ENCODE assay signal across 7 mouse cellular contexts in the genomic region with DNA sequence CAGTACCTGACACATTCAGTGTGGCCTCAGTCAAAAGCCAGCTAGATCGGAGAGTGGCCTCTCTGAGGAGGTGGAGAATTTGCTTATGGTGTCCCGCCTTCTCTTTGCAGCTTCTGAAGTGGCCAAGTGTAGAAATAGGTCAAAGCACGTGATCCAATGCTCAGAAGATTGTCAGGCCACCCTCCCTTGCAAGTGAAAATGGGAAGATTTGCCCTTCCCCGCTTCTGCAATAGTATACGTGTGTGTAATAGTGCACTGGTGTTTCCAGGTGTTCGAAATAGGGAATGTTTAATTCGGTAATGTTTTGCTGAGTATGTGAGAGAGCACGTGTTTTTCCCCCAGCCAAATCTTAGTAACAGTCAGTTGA. TPM values are rescaled to one million over a fixed set of nuclear protein-coding genes. Genes with fewer than 3 reads are reported as not detected.
A peak's percentile ranks its signal among the peaks of the same experiment; 100 is the strongest.
DNase-seq lines count a peak whose midpoint lies in the region; ATAC-seq and TF ChIP-seq lines count a peak whose summit lies in the region.

No protein-coding gene starts in this region.

- no peak for ATAC-seq in neural tube, embryonic 11.5 days (ENCODE audit: insufficient read depth, low FRiP score, low TSS enrichment)
- no peak for ATAC-seq in embryonic facial prominence, embryonic 14.5 days (ENCODE audit: low read depth)
- no peak for ATAC-seq in limb, embryonic 14.5 days (ENCODE audit: low FRiP score, low read depth)
- no peak for ATAC-seq in neural tube, embryonic 14.5 days (ENCODE audit: low read depth)
- ATAC-seq in CD4-positive, CD25-positive, alpha-beta regulatory T cell, adult 4 months = no peak

- TF ChIP-seq POLR2A in limb, embryonic 14.5 days (IDR thresholded peaks at IDR 0.05; ENCODE audit: borderline replicate concordance, extremely low read depth, insufficient read depth, insufficient read length) = no peak

- no peaks in the 10 kb centered on the region for H3K9me3 ChIP-seq in neural tube, embryonic 11.5 days (ENCODE audit: control insufficient read depth, low read length)
- H3K9me3 ChIP-seq in embryonic facial prominence, embryonic 14.5 days (ENCODE audit: control insufficient read depth, low read length) = no peaks in the 10 kb centered on the region
- H3K9me3 ChIP-seq in limb, embryonic 14.5 days (ENCODE audit: control insufficient read depth, low read length) = no peaks in the 10 kb centered on the region
- no peaks in the 10 kb centered on the region for H3K9me3 ChIP-seq in neural tube, embryonic 14.5 days (ENCODE audit: control insufficient read depth, low read length)

- H3K4me3 ChIP-seq in neural tube, embryonic 11.5 days (ENCODE audit: low read depth, low read length) = peak overlapping the region; percentile 87
- H3K4me3 ChIP-seq in embryonic facial prominence, embryonic 14.5 days (ENCODE audit: low read depth, low read length) = peak overlapping the region; percentile 91
- peak overlapping the region; percentile 94 for H3K4me3 ChIP-seq in limb, embryonic 14.5 days (replicated peaks; ENCODE audit: low read length)
- H3K4me3 ChIP-seq in neural tube, embryonic 14.5 days (ENCODE audit: low read depth, low read length) = peak overlapping the region; percentile 89

- no peaks in the 10 kb centered on the region for H3K36me3 ChIP-seq in neural tube, embryonic 11.5 days (ENCODE audit: control insufficient read depth, insufficient read depth, low read length)
- H3K36me3 ChIP-seq in embryonic facial prominence, embryonic 14.5 days (ENCODE audit: control insufficient read depth, insufficient read depth, low read length) = no peaks in the 10 kb centered on the region
- no peaks in the 10 kb centered on the region for H3K36me3 ChIP-seq in limb, embryonic 14.5 days (ENCODE audit: control insufficient read depth, insufficient read depth, low read length)
- H3K36me3 ChIP-seq in neural tube, embryonic 14.5 days (ENCODE audit: control insufficient read depth, insufficient read depth, low read length) = no peaks in the 10 kb centered on the region

- H3K4me1 ChIP-seq in neural tube, embryonic 11.5 days (ENCODE audit: control insufficient read depth, insufficient read depth, low read length) = peaks cover 9% of the 10 kb centered on the region
- H3K4me1 ChIP-seq in embryonic facial prominence, embryonic 14.5 days (ENCODE audit: control insufficient read depth, insufficient read depth, low read length) = peaks cover 11% of the 10 kb centered on the region
- peaks cover 13% of the 10 kb centered on the region for H3K4me1 ChIP-seq in limb, embryonic 14.5 days (ENCODE audit: control insufficient read depth, insufficient read depth, low read length)
- peaks cover 14% of the 10 kb centered on the region for H3K4me1 ChIP-seq in neural tube, embryonic 14.5 days (ENCODE audit: control insufficient read depth, insufficient read depth, low read length)

- no peaks in the 10 kb centered on the region for H3K27me3 ChIP-seq in neural tube, embryonic 11.5 days (ENCODE audit: control insufficient read depth, insufficient read depth, low read length)
- H3K27me3 ChIP-seq in embryonic facial prominence, embryonic 14.5 days (replicated peaks; ENCODE audit: control insufficient read depth, insufficient read depth, low read length) = no peaks in the 10 kb centered on the region
- no peaks in the 10 kb centered on the region for H3K27me3 ChIP-seq in limb, embryonic 14.5 days (ENCODE audit: control insufficient read depth, insufficient read depth, low read length)
- H3K27me3 ChIP-seq in neural tube, embryonic 14.5 days (ENCODE audit: control insufficient read depth, insufficient read depth, low read length) = no peaks in the 10 kb centered on the region

- peak overlapping the region; percentile 83 for H3K4me2 ChIP-seq in neural tube, embryonic 11.5 days (ENCODE audit: low read depth)
- peak overlapping the region; percentile 75 for H3K4me2 ChIP-seq in embryonic facial prominence, embryonic 14.5 days (ENCODE audit: low read depth, low read length)
- peak overlapping the region; percentile 86 for H3K4me2 ChIP-seq in limb, embryonic 14.5 days (replicated peaks; ENCODE audit: low read depth, low read length, severe bottlenecking)
- peak overlapping the region; percentile 91 for H3K4me2 ChIP-seq in neural tube, embryonic 14.5 days (ENCODE audit: low read depth, low read length)

- no peak for DNase-seq in neural tube, embryonic 11.5 days (ENCODE audit: low spot score)
- no peak for DNase-seq in neural tube, embryonic 10.5 days (ENCODE audit: extremely low spot score, low spot score)
- DNase-seq in embryonic facial prominence, embryonic 14.5 days (ENCODE audit: low spot score) = no peak
- no peak for DNase-seq in limb, embryonic 14.5 days (ENCODE audit: low spot score)
- DNase-seq in adrenal gland, adult (ENCODE audit: inconsistent age in 2 of 2, low spot score in 1 of 2) = no peak

- WGBS in neural tube, embryonic 11.5 days = 32% methylated on average over 8 of the region's 8 CpGs
- WGBS in embryonic facial prominence, embryonic 14.5 days = 24% methylated on average over 8 of the region's 8 CpGs
- 23% methylated on average over 8 of the region's 8 CpGs for WGBS in limb, embryonic 14.5 days
- WGBS in neural tube, embryonic 14.5 days = 28% methylated on average over 8 of the region's 8 CpGs

- no peak overlapping the region for H3K27ac ChIP-seq in neural tube, embryonic 11.5 days (ENCODE audit: low read depth, low read length)
- no peak overlapping the region for H3K27ac ChIP-seq in embryonic facial prominence, embryonic 14.5 days (replicated peaks; ENCODE audit: low read depth, low read length)
- H3K27ac ChIP-seq in limb, embryonic 14.5 days (replicated peaks; ENCODE audit: low read depth, low read length) = no peak overlapping the region
- no peak overlapping the region for H3K27ac ChIP-seq in neural tube, embryonic 14.5 days (ENCODE audit: low read depth, low read length)

- H3K9ac ChIP-seq in neural tube, embryonic 11.5 days (ENCODE audit: low read length) = peak overlapping the region; percentile 63
- H3K9ac ChIP-seq in embryonic facial prominence, embryonic 14.5 days (ENCODE audit: low read depth, low read length) = peak overlapping the region; percentile 74
- peak overlapping the region; percentile 75 for H3K9ac ChIP-seq in limb, embryonic 14.5 days (ENCODE audit: low read depth, low read length, severe bottlenecking)
- H3K9ac ChIP-seq in neural tube, embryonic 14.5 days (replicated peaks; ENCODE audit: low read depth, low read length) = peak overlapping the region; percentile 71

RNA-seq across cellular contexts. Expression of gene Vac14, which starts 0.8 kb away (rescaled TPM):
- polyA plus RNA-seq in neural tube, embryonic 11.5 days (2014; fragmentation: Nextera tagmentation; extraction: Ambion mirVana) = 30.8 and 35.5 TPM in 2 replicates
- 17.7 and 21.1 TPM in 2 replicates for polyA plus RNA-seq in embryonic facial prominence, embryonic 14.5 days (2014; fragmentation: Nextera tagmentation; extraction: Ambion mirVana)
- polyA plus RNA-seq in limb, embryonic 14.5 days (2012; rRNA removed) = 24.8 and 29.8 TPM in 2 replicates
- polyA plus RNA-seq in limb, embryonic 14.5 days (2014; fragmentation: Nextera tagmentation; extraction: Ambion mirVana) = 19.1 and 23.3 TPM in 2 replicates
- polyA plus RNA-seq in neural tube, embryonic 14.5 days (2014; fragmentation: Nextera tagmentation; extraction: Ambion mirVana) = 31.1 and 31.6 TPM in 2 replicates
- polyA plus RNA-seq in CD4-positive, CD25-positive, alpha-beta regulatory T cell, adult 4 months (2017; shearing (Covaris generic)) = 1 to 10 TPM; 4.1 to 7.0 TPM
